Mouse (Mus musculus) stomach, postnatal 0 days (tissue): ENCODE measurements around the gene Serpinb11. TPM values are rescaled to one million over a fixed set of nuclear protein-coding genes. Genes with fewer than 3 reads are reported as not detected.

ENCODE experiments used
- ATAC-seq: fragments of 200-750 bp; cut with Nextera tagmentation; 2 replicates; pipeline ENCODE4 v1.8.0; 2017; ENCODE audit not compliant: low FRiP score, low TSS enrichment
- DNase-seq: peaks from one replicate; pipeline ENCODE4 v3.0.0-alpha.2; 2016; ENCODE audit warnings: low spot score
- H3K27ac ChIP-seq: fragments of 300-500 bp; sonication (generic); replicated peaks from 2 replicates; pipeline ENCODE4 v1.5.1; 2014; ENCODE audit warnings: mild to moderate bottlenecking, control low read depth
- H3K27me3 ChIP-seq: fragments of 300-500 bp; sonication (generic); 2 replicates; pipeline ENCODE4 v1.6.1; 2014; ENCODE audit warnings: low read length; ENCODE audit not compliant: control insufficient read depth, insufficient read depth
- H3K36me3 ChIP-seq: fragments of 300-500 bp; sonication (generic); 2 replicates; pipeline ENCODE4 v1.6.1; 2014; ENCODE audit warnings: low read length, mixed read lengths; ENCODE audit not compliant: control insufficient read depth, insufficient read depth
- H3K4me1 ChIP-seq: fragments of 300-500 bp; sonication (generic); replicated peaks from 2 replicates; pipeline ENCODE4 v1.6.1; 2014; ENCODE audit warnings: antibody characterized with exemption; ENCODE audit not compliant: control insufficient read depth, insufficient read depth
- H3K4me2 ChIP-seq: fragments of 300-500 bp; sonication (generic); replicated peaks from 2 replicates; pipeline ENCODE4 v1.6.1; 2014; ENCODE audit warnings: low read depth, mild to moderate bottlenecking, control low read depth, moderate library complexity
- H3K4me3 ChIP-seq: fragments of 300-500 bp; sonication (generic); 2 replicates; pipeline ENCODE4 v1.5.1; 2014; ENCODE audit warnings: low read depth, low read length, control low read depth
- H3K9ac ChIP-seq: fragments of 300-500 bp; sonication (generic); 2 replicates; pipeline ENCODE4 v1.6.1; 2014; ENCODE audit warnings: mild to moderate bottlenecking, low read length, control low read depth, mixed read lengths
- H3K9me3 ChIP-seq: fragments of 300-500 bp; sonication (generic); 2 replicates; pipeline ENCODE4 v1.6.1; 2016; ENCODE audit warnings: low read length; ENCODE audit not compliant: control insufficient read depth
- CTCF ChIP-seq: IDR thresholded peaks from 2 replicates; pipeline ENCODE4 v1.5.1; 2016; ENCODE audit warnings: antibody characterized with exemption, low read depth, mild to moderate bottlenecking, moderate library complexity
- EP300 ChIP-seq: optimal IDR thresholded peaks from 2 replicates; pipeline ENCODE3; 2016; ENCODE audit warnings: antibody characterized with exemption
- WGBS: fragments of 180-500 bp; shearing (Covaris S2); extraction: QIAGEN DNeasy Blood & Tissue Kit; methylation state at CpG from one replicate; pipeline ENCODE4 v1.1.7; 2014; 5-methylcytosine and 5-hydroxymethylcytosine counted together
- polyA plus RNA-seq: library from polyadenylated mRNA; unstranded; fragments of >200 nt; fragmentation: Nextera tagmentation; extraction: Ambion mirVana; gene quantifications from 2 replicates; pipeline ENCODE4 v1.2.1, GENCODE M21; 2015

Gene Serpinb11
- polyA plus RNA-seq, 1 experiment from 2014 or later, result 16.2 TPM

DNA sequence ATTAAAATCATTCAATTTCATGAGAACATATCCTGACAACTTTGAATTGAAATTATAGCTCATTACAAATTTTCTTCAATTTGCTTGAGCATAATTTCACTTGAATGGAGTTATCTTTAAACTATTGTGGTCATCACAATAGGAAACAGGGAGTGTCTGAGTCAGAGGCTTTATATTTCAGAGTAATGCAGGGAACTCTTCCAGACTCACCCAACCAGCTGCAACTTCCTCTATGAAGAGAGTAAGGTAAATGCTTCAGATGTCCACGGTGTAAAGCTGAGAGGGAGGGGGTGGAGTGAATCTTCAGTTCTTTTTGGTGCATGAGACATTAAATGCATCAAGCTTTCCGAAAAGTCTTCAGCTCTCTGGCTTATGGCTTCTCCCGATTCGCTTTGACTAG lies 61.5 kb downstream of the Serpinb11 start:
- Histone ChIP-seq H3K27ac (no peak overlapping the region), H3K36me3 (no peaks in the 10 kb centered on the region), H3K4me1 (no peaks in the 10 kb centered on the region), H3K9me3 (no peaks in the 10 kb centered on the region), H3K9ac (no peak overlapping the region), H3K27me3 (no peaks in the 10 kb centered on the region), H3K4me3 (no peak overlapping the region), H3K4me2 (no peak overlapping the region)
- DNase-seq (no peak), ATAC-seq (no peak)
- WGBS, result 73% methylated on average over 4 of the region's 4 CpGs
- TF ChIP-seq CTCF (no peak), EP300 (no peak)

Other genes starting within 250 kb of the Serpinb11 start
- 1.5 and 1.7 TPM in 2 replicates for gene Serpinb3b, start 82.8 kb upstream of the Serpinb11 start, polyA plus RNA-seq
- gene Serpinb3c, start 82.8 kb upstream of the Serpinb11 start, polyA plus RNA-seq, result 0.38 and 0.76 TPM in 2 replicates
- 33.0 and 39.4 TPM in 2 replicates for gene Serpinb7, start 38.5 kb downstream of the Serpinb11 start, polyA plus RNA-seq
- 37.2 and 41.3 TPM in 2 replicates for gene Serpinb2, start 150.2 kb downstream of the Serpinb11 start, polyA plus RNA-seq
- 34.6 and 37.4 TPM in 2 replicates for gene Serpinb8, start 228.8 kb downstream of the Serpinb11 start, polyA plus RNA-seq